Mouse (Mus musculus): ENCODE results near the gene Kank1. TPM values are rescaled to one million over a fixed set of nuclear protein-coding genes. Genes with fewer than 3 reads are reported as not detected.

Kank1 gene
- polyA plus RNA-seq, 1 experiment from 2014 or later = 21.8 TPM

- no peak overlapping the region for H3K9ac ChIP-seq (replicated peaks; ENCODE audit: low read depth, low read length)
- H3K27ac ChIP-seq (ENCODE audit: low read length) = no peak overlapping the region
- no peak overlapping the region for H3K4me3 ChIP-seq (ENCODE audit: low read depth, low read length)
- WGBS = 29% methylated on average over 12 of the region's 12 CpGs
- no peaks in the 10 kb centered on the region for H3K27me3 ChIP-seq (ENCODE audit: control insufficient read depth, insufficient read depth, low read length)
- H3K4me2 ChIP-seq (replicated peaks; ENCODE audit: low read depth, low read length) = no peak overlapping the region
- no peaks in the 10 kb centered on the region for H3K36me3 ChIP-seq (ENCODE audit: control insufficient read depth, insufficient read depth, low read length)
- 0 out of 2 replicates have a peak, but pooled peaks cover 5% of the 10 kb centered on the region for H3K4me1 ChIP-seq (ENCODE audit: control insufficient read depth, insufficient read depth, low read length)
- H3K9me3 ChIP-seq (ENCODE audit: control insufficient read depth, low read depth, low read length) = no peaks in the 10 kb centered on the region
- ATAC-seq (ENCODE audit: insufficient number of reproducible peaks, insufficient read depth, low FRiP score, low read depth) = no peak
These were observed 72.0 kb downstream of the Kank1 start for GRCm38 (mm10) chr19:25308763-25309162.

DNA sequence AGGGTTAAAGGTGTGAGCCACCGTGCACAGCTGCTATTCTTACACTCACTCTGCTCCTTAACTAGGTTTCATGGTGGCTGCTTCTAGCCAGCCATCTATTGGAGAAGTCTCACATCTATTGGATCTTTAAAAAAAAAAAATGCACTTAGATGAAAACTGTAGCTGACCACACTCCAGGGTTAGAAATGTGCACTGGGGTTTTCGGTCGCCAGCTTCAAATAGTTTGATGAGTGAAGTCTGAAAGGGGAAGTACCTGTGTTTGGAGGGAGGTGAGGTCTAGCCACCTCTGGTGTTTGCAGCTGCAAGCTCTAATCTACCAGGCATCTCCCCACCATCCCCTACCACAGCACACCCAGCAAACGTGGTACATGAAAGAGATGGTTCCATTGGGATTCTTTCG lies 74.2 kb downstream of the Kank1 start:
- H3K4me3 ChIP-seq (ENCODE audit: low read depth, low read length) = no peak overlapping the region
- H3K4me1 ChIP-seq (ENCODE audit: control insufficient read depth, insufficient read depth, low read length) = 0 out of 2 replicates have a peak, but pooled peaks cover 8% of the 10 kb centered on the region
- 66% methylated on average over 5 of the region's 5 CpGs for WGBS
- no peaks in the 10 kb centered on the region for H3K9me3 ChIP-seq (ENCODE audit: control insufficient read depth, low read depth, low read length)
- H3K9ac ChIP-seq (replicated peaks; ENCODE audit: low read depth, low read length) = no peak overlapping the region
- H3K27me3 ChIP-seq (ENCODE audit: control insufficient read depth, insufficient read depth, low read length) = no peaks in the 10 kb centered on the region
- no peak overlapping the region for H3K27ac ChIP-seq (ENCODE audit: low read length)
- no peak overlapping the region for H3K4me2 ChIP-seq (replicated peaks; ENCODE audit: low read depth, low read length)
- ATAC-seq (ENCODE audit: insufficient number of reproducible peaks, insufficient read depth, low FRiP score, low read depth) = no peak
- H3K36me3 ChIP-seq (ENCODE audit: control insufficient read depth, insufficient read depth, low read length) = no peaks in the 10 kb centered on the region

- WGBS = 46% methylated on average over 7 of the region's 7 CpGs
- H3K9me3 ChIP-seq (ENCODE audit: control insufficient read depth, low read depth, low read length) = no peaks in the 10 kb centered on the region
- H3K4me3 ChIP-seq (ENCODE audit: low read depth, low read length) = no peak overlapping the region
- H3K27me3 ChIP-seq (ENCODE audit: control insufficient read depth, insufficient read depth, low read length) = no peaks in the 10 kb centered on the region
- H3K4me2 ChIP-seq (replicated peaks; ENCODE audit: low read depth, low read length) = no peak overlapping the region
- ATAC-seq (ENCODE audit: insufficient number of reproducible peaks, insufficient read depth, low FRiP score, low read depth) = 0 out of 2 replicates have a peak, but pooled peaks have one; percentile 4
- 0 out of 2 replicates have a peak, but pooled peaks cover 8% of the 10 kb centered on the region for H3K4me1 ChIP-seq (ENCODE audit: control insufficient read depth, insufficient read depth, low read length)
- H3K27ac ChIP-seq (ENCODE audit: low read length) = no peak overlapping the region
- H3K36me3 ChIP-seq (ENCODE audit: control insufficient read depth, insufficient read depth, low read length) = no peaks in the 10 kb centered on the region
- H3K9ac ChIP-seq (replicated peaks; ENCODE audit: low read depth, low read length) = no peak overlapping the region
These were observed 74.9 kb downstream of the Kank1 start for GRCm38 (mm10) chr19:25311626-25312025.

DNA sequence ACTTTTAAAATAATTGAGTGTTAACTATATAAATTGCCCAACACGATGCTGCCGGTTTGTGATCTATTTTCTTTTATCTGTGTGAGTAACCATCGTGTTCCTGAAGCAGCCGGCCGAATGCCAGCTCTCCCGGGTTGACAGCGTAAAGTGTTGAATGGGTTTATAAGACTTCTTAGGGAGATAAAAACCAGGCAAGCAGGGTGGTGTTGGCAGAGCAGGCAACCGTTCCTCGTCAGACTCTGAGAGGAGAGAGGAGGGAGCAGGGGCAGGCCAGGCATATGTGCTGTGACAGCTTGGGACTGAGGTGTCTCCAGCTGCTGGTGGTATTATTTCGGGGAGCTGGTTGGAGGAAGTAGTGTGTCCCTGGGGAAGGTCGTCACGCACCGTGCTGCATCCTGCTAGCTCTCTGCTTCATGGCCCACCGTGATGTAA lies 78.7 kb downstream of the Kank1 start:
- no peaks in the 10 kb centered on the region for H3K9me3 ChIP-seq (ENCODE audit: control insufficient read depth, low read depth, low read length)
- H3K4me1 ChIP-seq (ENCODE audit: control insufficient read depth, insufficient read depth, low read length) = 0 out of 2 replicates have a peak, but pooled peaks cover 8% of the 10 kb centered on the region
- no peak overlapping the region for H3K4me2 ChIP-seq (replicated peaks; ENCODE audit: low read depth, low read length)
- no peaks in the 10 kb centered on the region for H3K36me3 ChIP-seq (ENCODE audit: control insufficient read depth, insufficient read depth, low read length)
- no peaks in the 10 kb centered on the region for H3K27me3 ChIP-seq (ENCODE audit: control insufficient read depth, insufficient read depth, low read length)
- no peak overlapping the region for H3K27ac ChIP-seq (ENCODE audit: low read length)
- no peak overlapping the region for H3K9ac ChIP-seq (replicated peaks; ENCODE audit: low read depth, low read length)
- no peak for ATAC-seq (ENCODE audit: insufficient number of reproducible peaks, insufficient read depth, low FRiP score, low read depth)
- no peak overlapping the region for H3K4me3 ChIP-seq (ENCODE audit: low read depth, low read length)
- WGBS = 36% methylated on average over 14 of the region's 14 CpGs

- Histone ChIP-seq H3K4me1 (ENCODE audit: control insufficient read depth, insufficient read depth, low read length) (0 out of 2 replicates have a peak, but pooled peaks cover 8% of the 10 kb centered on the region), H3K27ac (ENCODE audit: low read length) (no peak overlapping the region), H3K4me3 (ENCODE audit: low read depth, low read length) (no peak overlapping the region), H3K9ac (replicated peaks; ENCODE audit: low read depth, low read length) (no peak overlapping the region), H3K36me3 (ENCODE audit: control insufficient read depth, insufficient read depth, low read length) (no peaks in the 10 kb centered on the region), H3K9me3 (ENCODE audit: control insufficient read depth, low read depth, low read length) (no peaks in the 10 kb centered on the region), H3K4me2 (replicated peaks; ENCODE audit: low read depth, low read length) (no peak overlapping the region), H3K27me3 (ENCODE audit: control insufficient read depth, insufficient read depth, low read length) (no peaks in the 10 kb centered on the region)
- WGBS = 88% methylated on average over 5 of the region's 5 CpGs
- no peak for ATAC-seq (ENCODE audit: insufficient number of reproducible peaks, insufficient read depth, low FRiP score, low read depth)
These were observed 79.2 kb downstream of the Kank1 start for GRCm38 (mm10) chr19:25315993-25316392.

GRCm38 (mm10) chr19:25324265-25324664 lies 87.5 kb downstream of the Kank1 start:
- WGBS = 51% methylated on average over 7 of the region's 7 CpGs
- Histone ChIP-seq H3K27ac (ENCODE audit: low read length) (no peak overlapping the region), H3K36me3 (ENCODE audit: control insufficient read depth, insufficient read depth, low read length) (no peaks in the 10 kb centered on the region), H3K4me3 (ENCODE audit: low read depth, low read length) (no peak overlapping the region), H3K9ac (replicated peaks; ENCODE audit: low read depth, low read length) (no peak overlapping the region), H3K4me1 (ENCODE audit: control insufficient read depth, insufficient read depth, low read length) (no peaks in the 10 kb centered on the region), H3K9me3 (ENCODE audit: control insufficient read depth, low read depth, low read length) (no peaks in the 10 kb centered on the region), H3K4me2 (replicated peaks; ENCODE audit: low read depth, low read length) (no peak overlapping the region), H3K27me3 (ENCODE audit: control insufficient read depth, insufficient read depth, low read length) (no peaks in the 10 kb centered on the region)
- ATAC-seq (ENCODE audit: insufficient number of reproducible peaks, insufficient read depth, low FRiP score, low read depth) = no peak

GRCm38 (mm10) chr19:25325113-25326001 lies 88.6 kb downstream of the Kank1 start:
- no peak for ATAC-seq (ENCODE audit: insufficient number of reproducible peaks, insufficient read depth, low FRiP score, low read depth)
- no peak overlapping the region for H3K9ac ChIP-seq (replicated peaks; ENCODE audit: low read depth, low read length)
- no peak overlapping the region for H3K27ac ChIP-seq (ENCODE audit: low read length)

GRCm38 (mm10) chr19:25326002-25326300 lies 89.2 kb downstream of the Kank1 start:
- no peak overlapping the region for H3K4me3 ChIP-seq (ENCODE audit: low read depth, low read length)
- no peaks in the 10 kb centered on the region for H3K9me3 ChIP-seq (ENCODE audit: control insufficient read depth, low read depth, low read length)
- ATAC-seq (ENCODE audit: insufficient number of reproducible peaks, insufficient read depth, low FRiP score, low read depth) = no peak
- 60% methylated on average over 4 of the region's 4 CpGs for WGBS
- H3K36me3 ChIP-seq (ENCODE audit: control insufficient read depth, insufficient read depth, low read length) = no peaks in the 10 kb centered on the region
- no peaks in the 10 kb centered on the region for H3K27me3 ChIP-seq (ENCODE audit: control insufficient read depth, insufficient read depth, low read length)
- no peak overlapping the region for H3K9ac ChIP-seq (replicated peaks; ENCODE audit: low read depth, low read length)
- no peaks in the 10 kb centered on the region for H3K4me1 ChIP-seq (ENCODE audit: control insufficient read depth, insufficient read depth, low read length)
- H3K4me2 ChIP-seq (replicated peaks; ENCODE audit: low read depth, low read length) = no peak overlapping the region
- H3K27ac ChIP-seq (ENCODE audit: low read length) = no peak overlapping the region

More at GRCm38 (mm10) chr19:25325113-25326001, 88.6 kb downstream of the Kank1 start:
- Histone ChIP-seq H3K4me1 (ENCODE audit: control insufficient read depth, insufficient read depth, low read length) (no peaks in the 10 kb centered on the region), H3K4me2 (replicated peaks; ENCODE audit: low read depth, low read length) (no peak overlapping the region), H3K36me3 (ENCODE audit: control insufficient read depth, insufficient read depth, low read length) (no peaks in the 10 kb centered on the region), H3K9me3 (ENCODE audit: control insufficient read depth, low read depth, low read length) (no peaks in the 10 kb centered on the region), H3K27me3 (ENCODE audit: control insufficient read depth, insufficient read depth, low read length) (no peaks in the 10 kb centered on the region), H3K4me3 (ENCODE audit: low read depth, low read length) (no peak overlapping the region)
- WGBS = 75% methylated on average over 9 of the region's 9 CpGs

All from stomach, embryonic 14.5 days (tissue).